Mouse (Mus musculus): Measurements from ENCODE around the gene Derl2. TPM values are rescaled to one million over a fixed set of nuclear protein-coding genes. Genes with fewer than 3 reads are reported as not detected.

The Derl2 gene
- 19.3 and 23.9 TPM in 2 replicates for total RNA-seq (2017)

DNA sequence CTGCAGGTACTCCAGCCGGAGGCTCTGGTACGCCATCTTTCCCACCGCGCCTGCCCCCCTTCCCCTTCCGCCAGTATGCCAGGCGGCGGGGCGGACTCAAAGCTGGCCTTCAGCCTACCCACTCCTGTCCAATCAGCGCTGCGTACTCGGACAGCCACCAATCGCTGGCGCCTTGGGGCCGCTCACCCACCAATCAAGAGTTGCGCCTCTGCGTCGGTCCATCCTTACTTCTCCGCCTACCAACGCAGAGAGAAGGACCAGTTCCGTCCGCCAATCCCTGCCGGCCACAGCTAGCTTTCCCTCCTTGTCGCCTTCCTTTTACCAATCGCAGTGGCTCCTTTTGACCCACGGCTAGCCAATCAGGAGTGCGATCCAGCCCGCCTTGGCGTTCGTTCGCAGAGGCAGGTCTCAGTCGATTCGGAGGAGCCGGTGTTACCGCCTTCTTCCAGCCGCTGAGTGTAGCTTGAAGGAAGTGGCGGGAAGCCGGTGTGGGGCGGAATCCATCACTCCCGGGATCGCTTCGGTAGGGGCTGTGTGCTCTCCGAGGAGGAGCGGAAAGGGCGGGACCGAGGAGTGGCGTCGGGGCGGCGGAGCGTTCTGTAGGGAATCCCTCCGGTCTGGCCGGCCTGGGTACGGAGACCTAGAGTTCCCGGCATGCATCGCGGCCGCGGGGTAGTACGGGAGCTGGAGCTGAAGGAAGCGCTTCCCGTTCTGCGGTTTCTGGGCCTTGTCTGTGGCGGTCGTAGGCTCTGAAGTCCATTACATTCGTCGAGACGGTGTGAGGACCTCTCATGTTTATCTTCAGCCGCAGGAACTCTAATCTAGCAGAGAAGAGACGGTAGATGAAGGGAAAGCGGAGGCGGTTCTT is at the start of gene Derl2, which contains the start of gene Mis12:
Gene Derl2 (minus strand): TSS at position 641 of the 868 bp plus-strand sequence.
Gene Mis12 (plus strand): TSS at position 411 of the 868 bp plus-strand sequence.
- peak; percentile 95 for ATAC-seq (replicated peaks; ENCODE audit: low read depth, poor library complexity, severe bottlenecking)

DNA sequence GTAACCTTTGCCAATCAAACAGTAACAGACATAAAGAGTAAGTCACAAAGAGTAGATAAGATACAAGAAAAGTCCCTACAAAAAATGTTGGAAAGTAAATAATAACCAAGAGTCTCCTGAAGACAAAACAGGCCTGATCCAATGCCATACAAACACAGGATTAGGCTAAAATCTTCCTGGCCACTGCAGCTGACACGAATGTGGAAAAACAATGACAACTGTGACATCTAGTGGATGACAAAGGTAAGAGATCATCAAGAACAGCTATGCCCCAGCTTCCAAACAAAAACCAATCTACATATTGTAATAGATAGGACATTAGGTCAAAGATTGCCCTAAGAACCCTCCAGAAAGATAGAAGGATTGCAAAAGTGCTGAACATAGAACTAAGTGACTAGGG is 32.9 kb upstream of the Derl2 start:
- 0 out of 2 replicates have a peak, but pooled peaks have one; percentile 45 for ATAC-seq (replicated peaks; ENCODE audit: low read depth, poor library complexity, severe bottlenecking)

DNA sequence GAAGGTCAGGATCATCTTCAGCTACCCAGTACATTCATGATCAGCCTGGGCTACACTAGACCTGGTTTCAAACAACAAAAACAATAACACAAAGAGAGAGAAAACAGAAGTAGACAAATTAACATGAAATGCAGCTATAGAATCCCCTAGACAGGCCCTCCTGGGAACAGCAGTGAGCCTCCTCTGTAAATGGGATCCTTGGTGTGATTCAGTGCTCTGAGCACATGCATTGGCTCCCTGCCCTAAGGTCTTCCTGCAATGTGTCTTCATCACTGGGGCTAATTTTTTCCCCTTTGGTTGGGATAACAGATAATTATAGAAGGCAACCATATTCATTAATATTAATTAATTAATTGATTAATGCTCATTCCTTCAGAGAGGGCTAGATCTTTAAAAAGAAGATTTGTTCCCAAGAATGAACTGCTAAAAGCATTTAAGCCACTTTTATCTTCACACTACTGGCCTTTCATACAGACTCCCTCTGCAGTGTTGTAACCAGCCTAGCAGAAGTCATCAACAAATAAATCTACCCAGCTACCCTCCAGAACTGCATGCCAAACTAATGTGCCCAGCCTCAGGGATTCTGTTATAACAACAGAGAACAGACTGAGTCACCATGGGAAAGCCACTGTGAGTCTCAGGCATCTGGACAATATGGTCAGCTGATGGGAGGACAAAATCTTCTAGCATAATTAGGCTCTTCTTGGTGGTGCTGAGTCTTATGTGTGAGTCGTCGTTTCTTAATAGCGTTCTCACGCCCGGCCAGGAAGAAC is 20.1 kb upstream of the Derl2 start:
- no peak for ATAC-seq (replicated peaks; ENCODE audit: low read depth, poor library complexity, severe bottlenecking)

DNA sequence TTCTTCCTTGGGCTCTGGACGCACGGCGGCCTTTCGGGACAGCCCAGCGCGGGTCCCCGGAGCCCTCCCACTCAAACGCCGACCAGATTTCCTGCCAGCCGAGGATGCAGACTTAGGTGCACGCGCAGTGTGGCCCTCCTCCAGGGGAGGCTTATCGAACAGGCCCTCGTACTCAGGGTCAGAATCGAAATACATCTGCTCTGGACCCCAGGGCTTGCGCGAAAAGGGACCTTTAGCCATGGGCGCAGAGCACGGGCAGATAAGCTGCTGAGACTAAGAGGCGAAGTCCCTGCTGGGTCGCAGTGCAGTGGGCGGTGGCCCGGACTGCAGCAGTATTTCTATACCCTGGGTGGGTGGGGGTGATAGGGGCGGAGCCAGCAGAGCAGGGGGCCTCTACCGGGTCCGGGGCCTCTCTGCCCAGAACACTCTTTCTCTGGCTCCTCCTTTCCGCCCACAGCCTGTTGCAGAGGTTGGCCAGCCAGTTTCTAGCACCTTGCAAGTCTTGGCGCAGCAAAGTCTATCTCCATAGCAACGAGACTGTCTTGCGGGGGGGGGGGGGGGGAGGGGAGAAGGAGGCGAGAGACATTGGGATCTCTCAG is 13.6 kb upstream of the Derl2 start, which contains the start of gene 6330403K07Rik:
Gene 6330403K07Rik (minus strand): TSS at position 351 of the 599 bp plus-strand sequence.
- 0 out of 2 replicates have a peak, but pooled peaks have one; percentile 15 for ATAC-seq (replicated peaks; ENCODE audit: low read depth, poor library complexity, severe bottlenecking)

DNA sequence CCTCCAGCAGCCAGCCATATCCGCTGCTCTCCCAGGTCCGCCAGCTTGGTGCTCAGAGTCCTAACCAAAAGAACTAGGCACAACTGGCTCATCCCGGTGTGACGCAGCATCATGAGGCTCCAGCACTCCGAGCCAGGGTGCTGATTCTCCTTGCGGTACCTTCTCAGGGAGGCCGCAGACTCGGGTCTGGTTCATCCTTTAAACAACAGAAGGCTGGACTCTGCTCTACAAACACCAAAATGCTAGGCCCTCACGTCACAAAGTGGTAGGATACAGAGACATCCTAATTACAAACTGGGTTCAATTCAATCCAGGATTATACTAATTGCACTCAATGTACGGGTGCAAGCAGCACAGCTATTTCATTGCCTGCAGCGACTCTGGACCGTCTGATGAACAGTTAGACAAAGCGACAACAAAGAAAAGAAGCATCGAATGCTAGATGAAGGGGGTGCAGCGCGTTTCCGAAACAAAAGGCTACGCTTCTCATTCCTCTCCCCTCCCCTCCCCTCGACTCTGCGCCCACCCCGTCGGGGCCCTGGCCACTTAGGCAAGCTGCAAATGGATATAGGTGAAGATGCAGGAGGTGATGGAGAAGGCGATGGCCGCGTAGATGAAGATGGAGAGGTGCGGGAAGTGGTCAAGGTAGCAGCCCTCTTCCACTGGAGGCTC is 13.0 kb upstream of the Derl2 start:
- no peak for ATAC-seq (replicated peaks; ENCODE audit: low read depth, poor library complexity, severe bottlenecking)

DNA sequence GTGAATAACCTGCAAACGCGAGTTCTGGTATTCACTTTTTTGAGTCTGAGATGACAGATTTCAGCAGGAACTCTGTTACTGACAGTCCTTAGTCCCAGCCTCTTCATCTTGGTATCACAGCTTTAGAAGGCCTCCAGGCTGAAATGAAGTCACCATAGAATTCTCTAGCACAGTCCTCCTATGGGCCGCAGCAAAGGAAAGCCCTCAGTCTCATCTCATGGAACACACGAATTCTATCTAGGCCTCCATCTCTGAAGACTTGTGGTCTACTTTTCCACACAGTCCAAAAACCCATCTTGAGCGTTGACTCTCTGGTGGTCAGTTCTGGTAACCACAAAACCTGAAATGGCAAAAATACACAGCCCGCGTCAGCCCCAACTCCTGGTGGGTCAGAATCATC is 12.4 kb upstream of the Derl2 start:
- ATAC-seq (replicated peaks; ENCODE audit: low read depth, poor library complexity, severe bottlenecking), result no peak

DNA sequence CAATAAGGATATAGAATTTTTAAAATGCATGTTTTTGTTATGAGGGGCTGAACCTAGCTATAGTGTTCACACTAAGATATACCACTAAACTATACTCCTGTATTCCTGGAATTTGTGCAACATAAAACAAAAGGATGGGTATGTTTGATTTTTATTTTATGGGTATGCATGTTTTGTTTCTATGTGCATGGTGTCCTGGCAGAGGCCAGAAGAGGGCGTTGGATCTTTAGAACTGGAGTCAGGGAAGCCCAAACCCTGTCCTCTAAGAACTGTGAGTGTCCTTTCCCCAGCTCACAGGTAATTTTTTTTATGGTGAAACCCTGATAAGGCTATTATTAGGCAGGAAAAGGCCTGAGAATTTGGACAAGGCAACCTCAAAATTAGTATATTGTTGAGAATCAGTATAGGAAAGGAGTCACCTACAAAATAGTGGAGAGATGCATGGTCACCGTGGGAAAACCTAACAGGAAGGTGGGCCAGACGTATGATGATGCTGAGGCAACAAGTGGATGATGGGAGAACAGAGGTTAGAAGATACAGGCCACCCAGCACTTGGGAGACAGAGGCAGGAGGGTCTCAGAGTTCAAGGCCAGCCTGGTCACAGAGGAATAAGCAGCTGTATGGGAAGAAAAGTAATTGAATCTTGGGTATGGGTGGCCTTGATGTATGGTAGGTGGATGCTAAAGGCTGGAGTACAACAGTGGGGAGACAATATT is 9.9 kb upstream of the Derl2 start:
- no peak for ATAC-seq (replicated peaks; ENCODE audit: low read depth, poor library complexity, severe bottlenecking)

DNA sequence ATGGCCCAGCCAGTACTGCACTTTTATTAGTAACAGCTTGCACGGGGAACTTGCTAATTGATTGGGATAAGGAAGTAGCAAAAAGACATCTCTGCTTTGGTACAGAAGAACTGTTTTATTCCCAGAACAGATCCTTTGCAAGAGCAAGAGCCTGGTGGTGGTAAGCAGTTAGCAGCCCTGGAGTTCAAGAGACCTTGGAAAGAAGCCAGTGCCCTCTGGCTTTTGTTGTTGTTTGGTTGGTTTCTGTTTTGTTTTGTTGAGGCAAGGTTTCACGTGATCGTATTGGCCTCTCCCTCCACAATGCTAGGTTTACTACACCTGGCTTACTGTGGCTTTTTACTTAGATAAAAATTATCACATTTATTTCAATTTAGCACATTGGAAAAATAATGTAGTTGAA is 8.6 kb upstream of the Derl2 start:
- ATAC-seq (replicated peaks; ENCODE audit: low read depth, poor library complexity, severe bottlenecking), result no peak

DNA sequence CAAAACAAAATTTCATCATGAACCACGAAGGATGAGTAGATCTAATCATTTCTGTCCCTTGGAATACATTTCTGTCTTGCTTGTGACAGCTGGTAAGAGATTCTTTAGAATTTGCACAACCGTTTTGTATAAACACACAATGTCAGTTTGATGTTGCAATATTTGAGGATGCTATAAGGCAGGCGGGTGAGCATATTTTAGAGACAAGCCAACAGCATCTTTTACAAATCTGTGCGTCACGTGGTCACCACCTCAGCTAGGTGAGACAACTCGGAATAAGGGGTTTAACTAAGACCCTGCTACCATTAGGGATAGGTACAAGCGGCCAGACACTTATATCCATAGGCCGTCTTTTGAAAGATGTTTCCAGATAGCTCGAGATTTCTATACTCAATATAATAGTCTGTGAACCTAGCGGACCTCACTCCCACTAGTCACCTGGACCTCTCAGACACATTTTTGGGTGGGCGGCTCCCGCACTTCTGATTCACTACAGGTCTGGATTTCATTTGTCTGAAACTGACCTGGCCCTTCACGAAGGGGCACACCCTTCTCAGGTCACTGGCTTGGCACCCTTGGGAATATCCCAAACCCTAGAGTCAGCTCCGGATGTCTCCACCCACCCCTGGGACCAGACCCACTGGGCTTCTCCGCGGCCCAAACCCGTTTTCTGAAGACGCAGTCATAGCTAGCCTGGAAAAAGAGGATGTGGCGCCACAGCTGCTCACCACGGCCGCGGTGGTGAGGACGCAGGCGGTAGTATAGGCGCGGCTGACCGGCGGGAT is 1.0 kb downstream of the Derl2 start:
- no peak for ATAC-seq (replicated peaks; ENCODE audit: low read depth, poor library complexity, severe bottlenecking)

DNA sequence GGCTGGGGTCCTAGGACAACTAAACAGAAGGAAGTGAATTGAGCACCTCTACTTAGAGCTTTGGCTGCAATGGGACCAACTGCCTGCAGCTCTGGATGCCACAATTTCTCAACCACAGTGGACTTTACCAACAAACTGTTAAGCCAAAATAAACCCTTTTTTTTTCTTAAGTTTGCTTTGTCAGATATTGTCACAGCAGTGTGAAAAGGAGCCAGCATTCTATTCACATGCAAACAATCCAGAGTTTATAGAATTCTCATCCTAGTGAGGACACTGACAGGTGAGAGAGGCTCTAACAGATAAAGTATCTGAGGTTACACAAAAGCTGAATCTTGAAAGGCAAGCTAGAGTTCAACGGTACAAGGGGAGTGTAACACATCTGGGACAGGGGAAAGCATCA is 2.6 kb downstream of the Derl2 start:
- ATAC-seq (replicated peaks; ENCODE audit: low read depth, poor library complexity, severe bottlenecking), result no peak

DNA sequence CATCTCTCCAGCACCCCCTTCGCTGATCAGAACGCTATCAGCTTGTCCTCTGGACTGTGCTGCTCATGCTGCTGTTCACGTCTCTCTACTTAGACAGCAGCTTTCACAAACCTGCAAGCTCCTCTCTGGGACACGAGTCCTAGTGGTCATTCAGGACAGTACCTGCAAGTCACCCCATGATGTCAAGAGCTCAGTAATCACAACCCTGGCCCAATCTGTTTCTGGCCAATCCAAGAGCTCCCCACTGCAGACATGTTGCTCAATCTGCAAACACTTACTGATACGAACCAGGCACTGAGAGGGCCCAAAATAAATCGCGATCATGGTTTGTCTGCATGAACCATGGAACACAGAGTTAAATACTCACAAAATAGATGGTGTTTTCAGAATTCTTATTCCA is 6.9 kb downstream of the Derl2 start:
- no peak for ATAC-seq (replicated peaks; ENCODE audit: low read depth, poor library complexity, severe bottlenecking)

DNA sequence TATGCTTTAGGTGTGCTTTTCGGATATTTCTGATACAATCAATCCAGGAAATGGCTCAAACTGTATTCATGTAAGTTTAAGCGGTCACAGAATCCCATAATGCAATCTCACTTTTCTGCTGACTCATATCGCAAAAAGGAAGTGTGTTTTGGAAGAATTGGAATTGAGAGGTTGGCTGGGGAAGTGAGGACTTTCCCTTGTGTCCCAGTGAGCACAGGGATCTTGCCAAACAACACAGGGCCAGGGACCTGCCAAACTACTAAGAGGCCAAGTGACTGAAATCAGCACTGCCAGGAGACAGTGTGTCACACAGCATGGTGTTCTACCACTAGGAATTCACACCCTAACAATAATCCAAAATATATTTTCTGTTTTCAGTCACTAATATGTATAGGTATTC is 11.3 kb downstream of the Derl2 start:
- no peak for ATAC-seq (replicated peaks; ENCODE audit: low read depth, poor library complexity, severe bottlenecking)

DNA sequence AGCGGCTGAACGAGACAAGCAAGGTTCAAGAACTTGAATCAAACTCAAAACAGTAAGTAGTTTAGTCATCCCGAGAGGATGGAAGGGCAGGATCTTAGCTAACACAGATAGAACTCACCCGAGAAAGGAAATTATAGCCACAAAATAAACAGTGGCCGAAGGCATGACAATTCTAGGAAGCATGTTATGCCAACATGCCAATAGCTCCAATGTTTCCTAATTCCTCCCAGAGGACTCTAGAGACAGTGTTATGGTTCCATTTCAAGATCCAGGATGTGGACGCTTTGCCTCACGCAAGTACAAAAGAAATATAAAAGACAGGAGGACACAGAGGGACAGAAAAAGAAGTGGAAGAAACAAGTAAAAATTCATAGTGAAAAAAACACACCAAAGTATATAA is 11.8 kb downstream of the Derl2 start:
- ATAC-seq (replicated peaks; ENCODE audit: low read depth, poor library complexity, severe bottlenecking), result no peak

DNA sequence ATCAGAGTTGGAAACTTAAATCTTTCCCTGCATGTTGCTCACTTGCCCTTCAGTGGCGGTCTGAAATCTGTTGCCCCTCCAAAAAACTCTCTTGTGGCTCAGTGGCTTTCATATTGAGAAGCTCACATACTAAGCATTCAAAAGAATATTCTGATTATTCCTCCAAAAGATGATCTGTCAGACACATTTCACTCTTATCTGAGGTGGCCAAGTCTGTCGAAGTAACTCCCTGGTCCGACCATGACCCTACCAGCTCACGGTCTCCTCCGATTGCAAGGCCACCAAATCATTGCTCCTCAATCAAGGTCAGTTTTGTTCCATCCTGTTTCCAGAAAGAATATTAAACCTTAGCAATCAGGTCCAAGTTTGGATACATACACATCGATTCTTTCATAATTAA is 12.6 kb downstream of the Derl2 start:
- no peak for ATAC-seq (replicated peaks; ENCODE audit: low read depth, poor library complexity, severe bottlenecking)

DNA sequence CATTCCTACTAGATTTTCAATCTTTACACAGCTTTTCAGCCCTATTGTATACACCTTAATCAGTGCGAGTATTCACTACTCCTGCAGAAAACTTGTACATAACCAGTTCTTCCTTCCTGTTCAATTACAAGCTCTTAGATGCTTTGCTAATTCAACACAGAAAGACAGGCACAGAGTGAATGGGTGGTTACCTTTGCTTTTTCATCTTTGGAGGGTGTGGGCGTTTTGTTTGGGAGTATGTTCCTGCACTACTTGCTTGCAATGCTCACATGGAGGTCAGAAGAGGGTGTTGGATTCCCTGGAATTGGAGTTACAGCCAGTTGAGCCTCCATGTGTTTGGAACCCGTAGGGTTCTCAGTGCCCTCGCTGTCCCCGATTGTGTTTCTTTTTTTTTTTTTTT is 14.6 kb downstream of the Derl2 start:
- ATAC-seq (replicated peaks; ENCODE audit: low read depth, poor library complexity, severe bottlenecking), result no peak

DNA sequence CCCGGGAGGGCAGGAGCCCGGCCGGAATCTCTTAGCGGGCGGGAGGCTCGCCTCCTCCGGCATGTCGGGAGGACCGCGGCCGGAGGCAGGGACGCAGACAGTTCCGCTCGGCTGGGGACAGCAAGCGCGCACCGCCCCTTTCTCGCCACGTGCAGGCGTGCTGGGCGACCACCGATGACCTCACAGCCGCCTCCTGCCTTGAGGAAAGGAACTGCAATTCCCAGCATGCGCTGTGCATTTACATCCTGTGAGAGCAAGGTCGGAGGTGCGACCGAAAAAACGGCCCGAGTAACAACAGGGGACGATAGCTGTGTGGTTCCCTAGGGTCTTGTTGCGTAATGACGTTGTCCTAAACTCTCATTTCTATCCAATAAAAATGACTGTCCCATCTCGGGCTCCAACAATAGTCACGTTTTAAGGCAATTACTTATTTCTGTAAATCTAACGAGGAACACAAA is 15.3 kb downstream of the Derl2 start, which contains the start of gene Dhx33:
Gene Dhx33 (minus strand): TSS at position 122 of the 458 bp plus-strand sequence.
- ATAC-seq (replicated peaks; ENCODE audit: low read depth, poor library complexity, severe bottlenecking), result peak; percentile 98

DNA sequence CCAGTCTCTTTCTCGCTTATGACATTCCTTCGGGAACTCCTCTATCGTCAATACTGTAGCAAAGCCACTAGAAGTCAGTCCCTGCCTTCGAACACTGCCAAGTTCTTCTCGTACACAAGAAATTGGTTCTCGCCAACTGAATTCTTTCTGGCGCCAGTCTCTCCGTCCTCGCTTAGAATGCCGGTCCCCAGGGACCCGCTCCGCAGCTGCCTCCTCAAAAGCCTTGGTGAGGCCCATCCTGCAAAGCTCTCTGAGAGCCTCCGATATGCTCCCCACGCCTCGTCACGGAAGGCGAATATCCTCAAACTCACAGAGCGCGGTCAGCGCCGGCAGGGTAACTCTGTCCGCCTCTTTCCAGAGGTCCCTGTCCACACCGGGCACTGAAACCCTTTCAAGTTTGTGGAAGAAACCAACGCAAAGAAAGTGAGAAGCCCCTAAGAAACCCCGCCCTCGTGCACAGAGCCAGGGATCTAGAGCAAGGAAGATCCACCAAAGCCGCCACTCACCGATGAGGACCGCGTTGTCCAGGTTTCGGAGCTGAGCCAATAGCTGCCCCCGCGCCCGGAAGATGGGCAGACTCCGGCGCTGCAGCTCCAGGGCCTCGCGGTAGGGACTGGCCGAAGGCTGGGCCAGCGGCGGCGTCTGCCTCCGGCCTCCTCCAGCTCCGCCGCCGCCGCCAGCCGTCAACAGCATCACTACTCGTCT is 15.9 kb downstream of the Derl2 start:
- peak; percentile 29 for ATAC-seq (replicated peaks; ENCODE audit: low read depth, poor library complexity, severe bottlenecking)

DNA sequence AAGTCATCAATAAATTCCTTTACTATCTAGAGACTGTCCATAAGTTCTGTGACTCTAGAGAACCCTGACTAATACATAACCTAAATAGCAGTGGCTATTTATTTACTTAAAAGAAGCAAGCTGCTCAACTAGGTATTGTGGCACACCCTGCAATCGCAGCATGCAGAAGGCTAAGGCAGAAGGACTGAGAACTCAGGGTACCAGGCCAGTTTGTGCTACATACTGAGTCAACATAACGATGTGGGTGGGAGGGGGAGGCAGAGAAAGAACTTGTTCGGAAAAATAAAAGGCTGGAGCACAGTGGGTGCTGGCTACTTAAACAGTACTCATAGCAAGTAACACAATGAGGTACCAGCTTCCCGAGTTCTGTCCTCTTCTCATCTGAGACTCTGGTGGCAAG is 18.5 kb downstream of the Derl2 start:
- ATAC-seq (replicated peaks; ENCODE audit: low read depth, poor library complexity, severe bottlenecking), result no peak
